Mouse (Mus musculus) cerebellum, adult 11-12 months (tissue): ENCODE measurements around the gene Casc1.
"Not testable (repeated sequence)": the region's sequence is repeated elsewhere in the genome, so short reads cannot be mapped to it uniquely, and the experiment has no call there.

Experiments
- DNase-seq: peaks from one replicate; pipeline ENCODE4 v3.0.0; 2022

Gene Casc1

GRCm38 (mm10) chr6:145135804-145136203 lies 75.0 kb downstream of the Casc1 start:
- DNase-seq = no peak

DNA sequence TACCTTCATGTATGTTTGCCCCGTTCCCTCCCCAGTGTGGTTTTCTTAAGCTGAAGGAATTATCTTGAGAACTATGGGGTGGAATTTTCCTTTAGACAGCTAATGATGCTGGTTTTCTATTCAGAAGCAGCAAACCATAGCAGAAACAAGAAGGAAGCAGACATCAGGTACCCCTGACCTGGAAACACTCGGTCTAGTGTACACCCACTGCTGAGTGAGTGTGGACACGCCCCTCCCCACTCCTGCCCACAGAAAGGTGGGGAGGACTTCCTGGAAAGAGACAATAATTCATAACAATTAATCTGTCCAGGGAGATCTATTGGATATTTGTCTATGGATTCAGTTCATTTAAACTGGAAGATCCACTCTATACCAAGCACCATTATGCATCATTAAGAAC lies 75.5 kb downstream of the Casc1 start:
- DNase-seq = no peak

DNA sequence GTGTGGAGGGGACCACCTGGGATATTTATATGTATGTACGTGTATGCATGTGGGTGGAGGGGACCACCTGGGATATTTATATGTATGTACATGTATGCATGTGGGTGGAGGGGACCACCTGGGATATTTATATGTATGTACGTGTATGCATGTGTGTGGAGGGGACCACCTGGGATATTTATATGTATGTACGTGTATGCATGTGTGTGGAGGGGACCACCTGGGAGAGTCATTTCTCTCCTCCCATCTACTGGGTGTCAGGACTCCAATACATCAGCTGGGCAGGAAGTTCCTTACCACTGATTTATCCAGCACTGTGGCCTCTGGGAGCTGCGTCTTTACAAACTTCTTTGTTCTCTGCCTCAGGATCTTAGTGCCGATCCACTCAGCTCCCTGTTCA lies 77.8 kb downstream of the Casc1 start:
- DNase-seq = not testable (repeated sequence)

DNA sequence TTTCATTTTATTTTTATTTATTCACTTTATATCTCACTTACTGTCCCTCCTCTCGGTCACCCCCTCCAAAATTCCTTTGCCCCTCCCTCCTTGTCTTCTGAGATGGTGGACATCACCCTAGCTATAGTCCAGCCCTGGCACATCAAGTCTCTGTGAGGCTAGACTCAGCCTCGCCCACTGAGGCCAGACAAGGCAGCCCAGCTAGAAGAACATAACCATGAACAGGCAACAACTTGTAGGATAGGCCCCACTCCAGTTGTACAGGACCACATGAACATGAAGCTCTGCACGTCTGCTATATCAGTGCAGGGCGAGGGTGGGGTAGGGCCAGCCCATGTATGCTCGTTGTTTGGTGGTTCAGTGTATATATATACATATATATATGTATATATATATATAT lies 78.8 kb downstream of the Casc1 start:
- no peak for DNase-seq

GRCm38 (mm10) chr6:145129563-145129962 lies 81.2 kb downstream of the Casc1 start:
- DNase-seq = no peak

- DNase-seq = no peak
Measured at GRCm38 (mm10) chr6:145127652-145128051, 83.2 kb downstream of the Casc1 start.

DNA sequence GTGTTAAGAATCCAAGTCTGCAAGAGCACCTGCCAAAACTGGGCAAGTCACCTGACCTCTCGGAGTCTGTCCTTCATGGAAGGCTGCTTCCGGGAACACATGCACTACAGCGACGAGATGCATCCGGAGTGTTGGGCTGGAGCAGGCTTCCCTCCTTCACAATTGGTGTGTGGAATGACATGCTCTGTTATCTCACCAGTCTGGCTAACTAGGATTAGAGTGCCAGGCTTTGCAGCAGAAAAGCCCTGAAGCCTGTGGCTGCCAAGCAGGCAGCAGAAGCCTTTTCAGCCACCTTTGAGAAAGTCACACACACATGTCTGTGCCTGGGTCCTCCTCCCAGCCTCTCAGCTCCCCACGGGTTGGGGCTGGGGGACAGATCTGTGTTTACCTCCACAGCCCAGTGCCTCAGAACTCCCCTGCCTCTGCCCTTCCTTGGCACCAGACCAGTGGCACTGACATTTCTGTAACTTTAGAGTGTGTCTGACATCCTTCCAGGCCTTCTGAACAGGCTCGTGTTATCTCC lies 85.2 kb downstream of the Casc1 start:
- DNase-seq = no peak
